ENCODE assay signal across 14 mouse cellular contexts in genomic region chr5:130820021-130820648, GRCm38 (mm10).
A peak's percentile ranks its signal among the peaks of the same experiment; 100 is the strongest.
DNase-seq lines count a peak whose midpoint lies in the region; ATAC-seq and TF ChIP-seq lines count a peak whose summit lies in the region.
"Had no signal": no experiment of that assay in that cellular context is flagged by ENCODE, and none has a peak within 500 bp of the region (broad histone marks: within the 10 kb centered on the region; RNA-seq: fewer than 3 reads in every experiment).

No protein-coding gene starts in this region.

- H3K27me3 ChIP-seq in heart, embryonic 11.5 days (ENCODE audit: control insufficient read depth, insufficient read depth, low read length), result no peaks in the 10 kb centered on the region
- H3K27me3 ChIP-seq in lung, postnatal 0 days (replicated peaks; ENCODE audit: insufficient read depth, low read length), result no peaks in the 10 kb centered on the region
- H3K27me3 ChIP-seq: forebrain, embryonic 13.5 days; intestine, embryonic 15.5 days; midbrain, embryonic 15.5 days had no signal

- no peak overlapping the region for H3K9ac ChIP-seq in heart, embryonic 11.5 days (ENCODE audit: low read depth, low read length)
- H3K9ac ChIP-seq in lung, postnatal 0 days (replicated peaks; ENCODE audit: low read depth), result no peak overlapping the region
- H3K9ac ChIP-seq: forebrain, embryonic 13.5 days; intestine, embryonic 15.5 days; midbrain, embryonic 15.5 days had no signal

- no peak for TF ChIP-seq CTCF in lung, postnatal 0 days (IDR thresholded peaks at IDR 0.05)

- H3K4me2 ChIP-seq in heart, embryonic 11.5 days, result no peak overlapping the region
- no peak overlapping the region for H3K4me2 ChIP-seq in lung, postnatal 0 days (replicated peaks; ENCODE audit: low read depth, low read length)
- H3K4me2 ChIP-seq: forebrain, embryonic 13.5 days; intestine, embryonic 15.5 days; midbrain, embryonic 15.5 days had no signal

- H3K4me1 ChIP-seq in heart, embryonic 11.5 days (ENCODE audit: control insufficient read depth, insufficient read depth, low read length), result no peaks in the 10 kb centered on the region
- no peaks in the 10 kb centered on the region for H3K4me1 ChIP-seq in lung, postnatal 0 days (ENCODE audit: insufficient read depth, low read depth, low read length)
- H3K4me1 ChIP-seq: forebrain, embryonic 13.5 days; intestine, embryonic 15.5 days; midbrain, embryonic 15.5 days had no signal

- H3K36me3 ChIP-seq in heart, embryonic 11.5 days (ENCODE audit: control insufficient read depth, insufficient read depth, low read length), result no peaks in the 10 kb centered on the region
- H3K36me3 ChIP-seq in lung, postnatal 0 days (ENCODE audit: insufficient read depth, low read length), result no peaks in the 10 kb centered on the region
- H3K36me3 ChIP-seq: intestine, embryonic 15.5 days; midbrain, embryonic 15.5 days had no signal

- H3K9me3 ChIP-seq in heart, embryonic 11.5 days (replicated peaks; ENCODE audit: control insufficient read depth, low read length), result no peaks in the 10 kb centered on the region
- H3K9me3 ChIP-seq in lung, postnatal 0 days (ENCODE audit: low read length), result no peaks in the 10 kb centered on the region
- H3K9me3 ChIP-seq: forebrain, embryonic 13.5 days; intestine, embryonic 15.5 days; midbrain, embryonic 15.5 days had no signal

- TF ChIP-seq EP300 in lung, postnatal 0 days (IDR thresholded peaks at IDR 0.05), result no peak

- no peak for ATAC-seq in heart, embryonic 11.5 days (replicated peaks; ENCODE audit: insufficient number of reproducible peaks, low FRiP score, low TSS enrichment)
- ATAC-seq in lung, postnatal 0 days, result no peak
- no peak for ATAC-seq in erythroid progenitor cell, adult 5-6 weeks (replicated peaks; ENCODE audit: low FRiP score, poor library complexity, severe bottlenecking)
- ATAC-seq: activated CD4-positive, CD25-positive, alpha-beta regulatory T cell, adult 4 months; forebrain, embryonic 13.5 days; intestine, embryonic 15.5 days; midbrain, embryonic 15.5 days had no signal

- no peak overlapping the region for H3K4me3 ChIP-seq in heart, embryonic 11.5 days (ENCODE audit: low read depth, low read length)
- H3K4me3 ChIP-seq in lung, postnatal 0 days (ENCODE audit: low read depth, low read length), result no peak overlapping the region
- H3K4me3 ChIP-seq: forebrain, embryonic 13.5 days; intestine, embryonic 15.5 days; midbrain, embryonic 15.5 days had no signal

- 61% methylated on average over 4 of the region's 4 CpGs for WGBS in heart, embryonic 11.5 days (ENCODE audit: insufficient replicate concordance)
- 55% methylated on average over 4 of the region's 4 CpGs for WGBS in lung, postnatal 0 days

- peak; percentile 18 for DNase-seq in heart, adult 8-10 months (ENCODE audit: low spot score)
- DNase-seq in lung, postnatal 0 days (ENCODE audit: low spot score), result peak; percentile 14
- no peak for DNase-seq in lung, postnatal 4 days
- DNase-seq in heart, adult 9 months (ENCODE audit: low spot score in 2 of 2), result peak; percentile 20 to 34
- peak; percentile 56 for DNase-seq in telencephalon, adult 2 months (ENCODE audit: low read depth, low spot score)
- DNase-seq: cerebellum, adult 9-11 months; gastrocnemius, postnatal 25 days had no signal

- H3K27ac ChIP-seq in heart, embryonic 11.5 days (ENCODE audit: low read depth, low read length), result no peak overlapping the region
- no peak overlapping the region for H3K27ac ChIP-seq in lung, postnatal 0 days (ENCODE audit: low read length)
- H3K27ac ChIP-seq: forebrain, embryonic 13.5 days; intestine, embryonic 15.5 days; macrophage; midbrain, embryonic 15.5 days had no signal

Comparison
In these comparisons a context has a peak if more than half of its experiments do, and no peak if none do; other contexts are left out.
1. DNase-seq: peak in heart, adult 8-10 months (single experiment), lung, postnatal 0 days (single experiment), heart, adult 9 months (2 of 2) and telencephalon, adult 2 months (single experiment); none in lung, postnatal 4 days (0 of 2).